Comparison of ENCODE assay signal across 11 mouse cellular contexts in genomic region chr13:49190876-49191672, GRCm38 (mm10). TPM values are rescaled to one million over a fixed set of nuclear protein-coding genes. Genes with fewer than 3 reads are reported as not detected.
A peak's percentile ranks its signal among the peaks of the same experiment; 100 is the strongest.
DNase-seq lines count a peak whose midpoint lies in the region; ATAC-seq lines count a peak whose summit lies in the region.
"Had no signal": no experiment of that assay in that cellular context is flagged by ENCODE, and none has a peak within 500 bp of the region (broad histone marks: within the 10 kb centered on the region; RNA-seq: fewer than 3 reads in every experiment).

No protein-coding gene starts in this region.

- no peak for DNase-seq in heart, postnatal 4 days
- no peak for DNase-seq in frontal cortex, adult 2 months (ENCODE audit: extremely low spot score in 1 of 2, low spot score in 1 of 2)
- no peak for DNase-seq in embryo, embryonic 10 days (ENCODE audit: low spot score)
- DNase-seq: cerebellum, postnatal 14 days had no signal

- peaks cover 62% of the 10 kb centered on the region for H3K4me1 ChIP-seq in heart, embryonic 15.5 days (replicated peaks)
- peaks cover 40% of the 10 kb centered on the region for H3K4me1 ChIP-seq in embryonic facial prominence, embryonic 13.5 days
- H3K4me1 ChIP-seq in kidney, embryonic 14.5 days (ENCODE audit: control insufficient read depth, insufficient read depth, low read length) = peaks cover 40% of the 10 kb centered on the region
- peaks cover 53% of the 10 kb centered on the region for H3K4me1 ChIP-seq in liver, embryonic 16.5 days (ENCODE audit: control insufficient read depth, low read depth, low read length)

- peak overlapping the region; percentile 37; the same call in 1 of the 2 replicates for H3K27ac ChIP-seq in heart, embryonic 15.5 days
- H3K27ac ChIP-seq in embryonic facial prominence, embryonic 13.5 days = no peak overlapping the region
- peak overlapping the region; percentile 47; the same call in 1 of the 2 replicates for H3K27ac ChIP-seq in kidney, embryonic 14.5 days (ENCODE audit: low read depth, low read length)
- peak overlapping the region; percentile 71 for H3K27ac ChIP-seq in liver, embryonic 16.5 days (ENCODE audit: low read length)
- H3K27ac ChIP-seq: forebrain, embryonic 13.5 days; limb, embryonic 15.5 days had no signal

- no peak overlapping the region for H3K4me3 ChIP-seq in heart, embryonic 15.5 days
- no peak overlapping the region for H3K4me3 ChIP-seq in embryonic facial prominence, embryonic 13.5 days
- no peak overlapping the region for H3K4me3 ChIP-seq in kidney, embryonic 14.5 days (ENCODE audit: low read length)
- no peak overlapping the region for H3K4me3 ChIP-seq in liver, embryonic 16.5 days (ENCODE audit: low read depth, low read length)
- H3K4me3 ChIP-seq: forebrain, embryonic 13.5 days; limb, embryonic 15.5 days had no signal

- 76% methylated on average over 7 of the region's 7 CpGs for WGBS in heart, embryonic 15.5 days
- WGBS in embryonic facial prominence, embryonic 13.5 days = 69% methylated on average over 7 of the region's 7 CpGs
- WGBS in kidney, embryonic 14.5 days = 60% methylated on average over 7 of the region's 7 CpGs
- 50% methylated on average over 7 of the region's 7 CpGs for WGBS in liver, embryonic 16.5 days (ENCODE audit: insufficient replicate concordance)

- no peaks in the 10 kb centered on the region for H3K27me3 ChIP-seq in heart, embryonic 15.5 days
- H3K27me3 ChIP-seq in embryonic facial prominence, embryonic 13.5 days = no peaks in the 10 kb centered on the region
- H3K27me3 ChIP-seq in kidney, embryonic 14.5 days (ENCODE audit: control insufficient read depth, insufficient read depth, low read length) = no peaks in the 10 kb centered on the region
- H3K27me3 ChIP-seq in liver, embryonic 16.5 days (ENCODE audit: control insufficient read depth, insufficient read depth, low read depth, low read length) = no peaks in the 10 kb centered on the region
- H3K27me3 ChIP-seq: limb, embryonic 15.5 days had no signal

- 0 out of 2 replicates have a peak overlapping the region, but pooled peaks have one; percentile 12 for H3K9ac ChIP-seq in heart, embryonic 15.5 days
- peak overlapping the region; percentile 44 for H3K9ac ChIP-seq in embryonic facial prominence, embryonic 13.5 days
- peak overlapping the region; percentile 18; the same call in 1 of the 2 replicates for H3K9ac ChIP-seq in kidney, embryonic 14.5 days (ENCODE audit: low read depth, low read length)
- H3K9ac ChIP-seq in liver, embryonic 16.5 days (ENCODE audit: low read depth, low read length) = 0 out of 2 replicates have a peak overlapping the region, but pooled peaks have one; percentile 2
- H3K9ac ChIP-seq: limb, embryonic 15.5 days had no signal

- no peak for ATAC-seq in heart, embryonic 15.5 days (replicated peaks; ENCODE audit: insufficient number of reproducible peaks, insufficient read depth, low FRiP score, low read depth)
- ATAC-seq in embryonic facial prominence, embryonic 13.5 days (ENCODE audit: insufficient number of reproducible peaks, insufficient read depth, low FRiP score, low TSS enrichment, low read depth) = no peak
- ATAC-seq in kidney, embryonic 14.5 days (ENCODE audit: low FRiP score, low TSS enrichment) = no peak
- no peak for ATAC-seq in liver, embryonic 16.5 days (ENCODE audit: low read depth)
- no peak for ATAC-seq in inflammation-experienced regulatory T-cells, adult 6 months
- ATAC-seq: forebrain, embryonic 13.5 days had no signal

- no peak overlapping the region for H3K4me2 ChIP-seq in heart, embryonic 15.5 days
- H3K4me2 ChIP-seq in embryonic facial prominence, embryonic 13.5 days = no peak overlapping the region
- no peak overlapping the region for H3K4me2 ChIP-seq in kidney, embryonic 14.5 days (replicated peaks; ENCODE audit: low read depth, low read length)
- H3K4me2 ChIP-seq in liver, embryonic 16.5 days (ENCODE audit: low read depth, low read length) = peak overlapping the region; percentile 19; the same call in 1 of the 2 replicates
- H3K4me2 ChIP-seq: forebrain, embryonic 13.5 days; limb, embryonic 15.5 days had no signal

- no peaks in the 10 kb centered on the region for H3K9me3 ChIP-seq in heart, embryonic 15.5 days (replicated peaks)
- H3K9me3 ChIP-seq in embryonic facial prominence, embryonic 13.5 days = no peaks in the 10 kb centered on the region
- no peaks in the 10 kb centered on the region for H3K9me3 ChIP-seq in kidney, embryonic 14.5 days (ENCODE audit: control insufficient read depth, low read length)
- no peaks in the 10 kb centered on the region for H3K9me3 ChIP-seq in liver, embryonic 16.5 days (replicated peaks; ENCODE audit: control insufficient read depth, low read length)
- H3K9me3 ChIP-seq: forebrain, embryonic 13.5 days; limb, embryonic 15.5 days had no signal

- peaks cover 14% of the 10 kb centered on the region; the same call in 1 of the 2 replicates for H3K36me3 ChIP-seq in heart, embryonic 15.5 days
- peaks cover 19% of the 10 kb centered on the region for H3K36me3 ChIP-seq in embryonic facial prominence, embryonic 13.5 days
- H3K36me3 ChIP-seq in kidney, embryonic 14.5 days (ENCODE audit: control insufficient read depth, insufficient read depth, low read length) = peaks cover 10% of the 10 kb centered on the region; the same call in 1 of the 2 replicates
- H3K36me3 ChIP-seq in liver, embryonic 16.5 days (ENCODE audit: control insufficient read depth, insufficient read depth) = peaks cover 2% of the 10 kb centered on the region; the same call in 1 of the 2 replicates

RNA-seq across cellular contexts. Expression of gene Ninj1, which starts 3.8 kb away (rescaled TPM):
- 70.2 and 75.7 TPM in 2 replicates for polyA plus RNA-seq in heart, embryonic 15.5 days (2015; fragmentation: Nextera tagmentation; extraction: Ambion mirVana)
- 10 to 100 TPM; 51.3 to 53.5 TPM for total RNA-seq in heart, postnatal 4 days (2021)
- polyA plus RNA-seq in embryonic facial prominence, embryonic 13.5 days (2015; fragmentation: Nextera tagmentation; extraction: Ambion mirVana) = 44.9 and 48.0 TPM in 2 replicates
- polyA plus RNA-seq in kidney, embryonic 14.5 days (2014; fragmentation: Nextera tagmentation; extraction: Ambion mirVana) = 43.8 and 54.2 TPM in 2 replicates
- 54.3 and 58.0 TPM in 2 replicates for polyA plus RNA-seq in liver, embryonic 16.5 days (2015; fragmentation: Nextera tagmentation; extraction: Ambion mirVana)
- polyA plus RNA-seq in frontal cortex, adult 2 months (2012; rRNA removed) = 56.2 and 61.8 TPM in 2 replicates
- polyA plus RNA-seq in inflammation-experienced regulatory T-cells, adult 6 months (2017; shearing (Covaris generic)) = 10 to 100 TPM; 19.6 to 30.9 (median 29.4) TPM

RNA-seq across cellular contexts. Expression of gene Card19, which starts 24.8 kb away (rescaled TPM):
- polyA plus RNA-seq in heart, embryonic 15.5 days (2015; fragmentation: Nextera tagmentation; extraction: Ambion mirVana) = 121 and 126 TPM in 2 replicates
- total RNA-seq in heart, postnatal 4 days (2021) = 100 to 1,000 TPM; 103 to 108 TPM
- polyA plus RNA-seq in embryonic facial prominence, embryonic 13.5 days (2015; fragmentation: Nextera tagmentation; extraction: Ambion mirVana) = 65.2 and 66.4 TPM in 2 replicates
- polyA plus RNA-seq in kidney, embryonic 14.5 days (2014; fragmentation: Nextera tagmentation; extraction: Ambion mirVana) = 33.3 and 39.9 TPM in 2 replicates
- polyA plus RNA-seq in liver, embryonic 16.5 days (2015; fragmentation: Nextera tagmentation; extraction: Ambion mirVana) = 16.4 and 18.2 TPM in 2 replicates
- polyA plus RNA-seq in frontal cortex, adult 2 months (2012; rRNA removed) = 30.4 and 33.8 TPM in 2 replicates
- polyA plus RNA-seq in inflammation-experienced regulatory T-cells, adult 6 months (2017; shearing (Covaris generic)) = 10 to 100 TPM; 58.3 to 83.2 (median 61.4) TPM

RNA-seq across cellular contexts. Expression of gene Wnk2, which starts 43.3 kb away (rescaled TPM):
- 1.4 and 2.0 TPM in 2 replicates for polyA plus RNA-seq in heart, embryonic 15.5 days (2015; fragmentation: Nextera tagmentation; extraction: Ambion mirVana)
- 10 to 100 TPM; 22.3 to 25.0 TPM for total RNA-seq in heart, postnatal 4 days (2021)
- 2.4 and 2.5 TPM in 2 replicates for polyA plus RNA-seq in embryonic facial prominence, embryonic 13.5 days (2015; fragmentation: Nextera tagmentation; extraction: Ambion mirVana)
- 1.7 and 2.1 TPM in 2 replicates for polyA plus RNA-seq in kidney, embryonic 14.5 days (2014; fragmentation: Nextera tagmentation; extraction: Ambion mirVana)
- polyA plus RNA-seq in liver, embryonic 16.5 days (2015; fragmentation: Nextera tagmentation; extraction: Ambion mirVana) = 0.08 and 0.15 TPM in 2 replicates
- polyA plus RNA-seq in frontal cortex, adult 2 months (2012; rRNA removed) = 64.8 and 67.4 TPM in 2 replicates
- not detected for polyA plus RNA-seq in inflammation-experienced regulatory T-cells, adult 6 months (2017; shearing (Covaris generic))

RNA-seq across cellular contexts. Expression of gene Susd3, which starts 57.4 kb away (rescaled TPM):
- polyA plus RNA-seq in heart, embryonic 15.5 days (2015; fragmentation: Nextera tagmentation; extraction: Ambion mirVana) = 1.6 and 2.5 TPM in 2 replicates
- under 1 TPM; 0.43 to 0.68 TPM for total RNA-seq in heart, postnatal 4 days (2021)
- 1.5 and 2.8 TPM in 2 replicates for polyA plus RNA-seq in embryonic facial prominence, embryonic 13.5 days (2015; fragmentation: Nextera tagmentation; extraction: Ambion mirVana)
- 8.5 and 12.6 TPM in 2 replicates for polyA plus RNA-seq in kidney, embryonic 14.5 days (2014; fragmentation: Nextera tagmentation; extraction: Ambion mirVana)
- 1.1 and 2.0 TPM in 2 replicates for polyA plus RNA-seq in liver, embryonic 16.5 days (2015; fragmentation: Nextera tagmentation; extraction: Ambion mirVana)
- polyA plus RNA-seq in frontal cortex, adult 2 months (2012; rRNA removed) = 2.4 and 3.2 TPM in 2 replicates
- polyA plus RNA-seq in inflammation-experienced regulatory T-cells, adult 6 months (2017; shearing (Covaris generic)) = 10 to 100 TPM; 62.0 to 95.1 (median 90.5) TPM

Comparison
In these comparisons a context has a peak if more than half of its experiments do, and no peak if none do; other contexts are left out.
1. RNA of gene Wnk2, which starts 43.3 kb away (polyA plus RNA-seq): 64.8 to 67.4 TPM in frontal cortex, adult 2 months; 2.4 to 2.5 TPM in embryonic facial prominence, embryonic 13.5 days, 1.7 to 2.1 TPM in kidney, embryonic 14.5 days, 1.4 to 2.0 TPM in heart, embryonic 15.5 days, 0.08 to 0.15 TPM in liver, embryonic 16.5 days and not detected in inflammation-experienced regulatory T-cells, adult 6 months; every median in the first group is over 10 times any median in the second.
2. Peak in every context shown above with its lines, with median percentiles within 50 percentile points of each other: H3K9ac ChIP-seq.